Mouse (Mus musculus) G1E (cell line): ENCODE measurements around the gene Synrg. TPM values are rescaled to one million over a fixed set of nuclear protein-coding genes. Genes with fewer than 3 reads are reported as not detected.

Experiments
- ATAC-seq: 2 replicates; pipeline ENCODE4 v1.8.0; 2016; ENCODE audit warnings: mild to moderate bottlenecking; ENCODE audit not compliant: insufficient number of reproducible peaks, poor library complexity, low FRiP score, severe bottlenecking; ENCODE audit errors: extremely low read depth
- DNase-seq: peaks from one replicate; pipeline ENCODE4 v3.0.0; 2012; ENCODE audit warnings: low spot score
- H3K27me3 ChIP-seq: 2 replicates; pipeline ENCODE4 v1.6.1; 2012; ENCODE audit warnings: mild to moderate bottlenecking, low read length, inconsistent platforms; ENCODE audit not compliant: insufficient read depth
- H3K36me3 ChIP-seq: replicated peaks from 2 replicates; pipeline ENCODE3; 2012; ENCODE audit warnings: mild to moderate bottlenecking, inconsistent platforms
- H3K4me1 ChIP-seq: 2 replicates; pipeline ENCODE4 v1.6.1; 2012; ENCODE audit warnings: low read depth, low read length, inconsistent platforms, mixed read lengths; ENCODE audit not compliant: insufficient read depth
- H3K4me3 ChIP-seq: 2 replicates; pipeline ENCODE4 v1.5.1; 2012; ENCODE audit warnings: low read depth, mild to moderate bottlenecking, inconsistent platforms, low read length, moderate library complexity, mixed read lengths
- H3K9me3 ChIP-seq: replicated peaks from 2 replicates; pipeline ENCODE4 v1.6.1; 2012; ENCODE audit warnings: inconsistent platforms
- CTCF ChIP-seq: IDR thresholded peaks from 2 replicates; pipeline ENCODE4 v1.5.1; 2012; ENCODE audit warnings: low read depth, low read length, inconsistent platforms, mixed read lengths
- GATA1 ChIP-seq: IDR thresholded peaks from 2 replicates; pipeline ENCODE4 v1.6.1; 2012; ENCODE audit warnings: borderline replicate concordance, low read length, inconsistent platforms, mixed read lengths
- GATA2 ChIP-seq: IDR thresholded peaks from 2 replicates; pipeline ENCODE4 v1.6.1; 2012; ENCODE audit warnings: low read depth, low read length, inconsistent platforms, borderline replicate concordance
- POLR2AphosphoS5 ChIP-seq: IDR thresholded peaks from 2 replicates; pipeline ENCODE4 v1.6.1; 2012; ENCODE audit warnings: low read depth, low read length, inconsistent platforms; ENCODE audit not compliant: insufficient replicate concordance
- TAL1 ChIP-seq: conservative IDR thresholded peaks from 2 replicates; pipeline ENCODE4 v1.6.1; 2012; ENCODE audit warnings: low read depth, low read length, inconsistent platforms, mixed read lengths
- polyA plus RNA-seq: library from polyadenylated mRNA; stranded (reverse); fragments of >175 nt; gene quantifications from 2 replicates; pipeline ENCODE4 v1.2.3, GENCODE M21; 2012
- total RNA-seq, 2 experiments: library from RNA; stranded (forward) in 1 of 2; stranded (reverse) in 1 of 2; fragments of 200-1000 nt in 1 of 2; fragments of >200 nt in 1 of 2; fragmentation: Nextera tagmentation in 1 of 2; gene quantifications; 2 replicates each; pipeline ENCODE4 v1.2.3; 2014 to 2017

Synrg gene
- total and polyA plus RNA-seq, 3 experiments = 10.7 to 41.7 (median 17.4) TPM

DNA sequence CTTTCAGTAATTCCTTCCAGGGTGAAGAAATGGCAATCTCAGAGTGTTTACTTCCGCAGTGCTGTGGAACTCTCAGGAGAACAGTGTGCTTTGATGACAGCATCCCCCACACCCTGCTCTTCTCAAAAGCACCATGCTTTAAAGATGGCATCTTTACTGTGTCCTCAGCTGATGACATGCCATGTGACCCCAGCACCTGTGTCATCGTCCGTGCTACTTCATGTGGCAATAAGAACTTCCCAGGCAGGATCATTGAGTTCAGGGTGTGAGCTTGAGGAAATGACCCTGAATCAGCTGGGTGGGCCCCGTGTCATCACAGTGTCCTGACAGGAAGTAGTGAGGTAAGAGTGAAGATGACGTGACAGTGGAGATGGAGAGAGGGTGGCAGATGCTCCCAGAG is 68.3 kb downstream of the Synrg start:
- TF ChIP-seq POLR2AphosphoS5 (no peak), GATA2 (no peak)
- ATAC-seq (no peak), DNase-seq (no peak)
- Histone ChIP-seq H3K27me3 (no peaks in the 10 kb centered on the region), H3K4me3 (no peak overlapping the region), H3K4me1 (no peaks in the 10 kb centered on the region), H3K36me3 (peaks cover 81% of the 10 kb centered on the region), H3K9me3 (no peaks in the 10 kb centered on the region)

- DNase-seq (no peak), ATAC-seq (no peak)
- no peaks in the 10 kb centered on the region for H3K27me3 ChIP-seq
- no peak overlapping the region for H3K4me3 ChIP-seq
- H3K36me3 ChIP-seq = peaks cover 77% of the 10 kb centered on the region
- H3K4me1 ChIP-seq = no peaks in the 10 kb centered on the region
- TF ChIP-seq GATA2 (no peak), GATA1 (no peak), CTCF (no peak), POLR2AphosphoS5 (no peak), TAL1 (no peak)
- no peaks in the 10 kb centered on the region for H3K9me3 ChIP-seq
Observed at GRCm38 (mm10) chr11:84033671-84034070, 69.4 kb downstream of the Synrg start.

DNA sequence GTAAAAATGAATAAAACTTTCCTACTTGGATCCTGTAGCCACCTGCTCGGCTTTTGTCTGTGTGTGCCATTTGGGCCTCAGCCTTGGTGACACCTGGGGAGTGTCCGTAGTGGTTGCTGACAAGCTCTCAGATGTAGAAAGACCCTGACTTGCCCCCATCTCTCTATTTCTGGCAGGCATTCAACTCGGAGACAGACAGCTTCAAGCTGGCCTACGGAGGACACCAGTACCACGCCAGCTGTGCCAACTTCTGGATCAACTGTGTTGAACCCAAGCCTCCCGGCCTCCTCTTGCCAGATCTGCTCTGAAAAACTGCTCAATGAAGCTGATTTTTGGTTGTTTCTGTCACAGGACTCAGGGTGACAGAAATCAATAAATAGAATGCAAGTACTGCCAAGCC is 76.4 kb downstream of the Synrg start:
- no peak for TF ChIP-seq GATA1
- no peak for TF ChIP-seq POLR2AphosphoS5
- no peak for TF ChIP-seq TAL1
- TF ChIP-seq CTCF = no peak
- TF ChIP-seq GATA2 = no peak
- peaks cover 72% of the 10 kb centered on the region for H3K36me3 ChIP-seq

GRCm38 (mm10) chr11:84042808-84043762 is 78.9 kb downstream of the Synrg start:
- Histone ChIP-seq H3K4me1 (peaks cover 5% of the 10 kb centered on the region; the same call in 1 of the 2 replicates), H3K27me3 (peaks cover 11% of the 10 kb centered on the region), H3K9me3 (no peaks in the 10 kb centered on the region), H3K36me3 (peaks cover 58% of the 10 kb centered on the region), H3K4me3 (no peak overlapping the region)
- no peak for DNase-seq
- no peak for ATAC-seq
- TF ChIP-seq TAL1 (no peak), POLR2AphosphoS5 (no peak), GATA2 (no peak)

More for the DNA sequence above, 76.4 kb downstream of the Synrg start:
- Histone ChIP-seq H3K27me3 (no peaks in the 10 kb centered on the region), H3K4me3 (no peak overlapping the region), H3K9me3 (no peaks in the 10 kb centered on the region), H3K4me1 (no peaks in the 10 kb centered on the region)
- DNase-seq = no peak
- no peak for ATAC-seq

- TF ChIP-seq POLR2AphosphoS5 (no peak), TAL1 (no peak), GATA2 (no peak), CTCF (no peak), GATA1 (no peak)
- H3K4me1 ChIP-seq = peaks cover 5% of the 10 kb centered on the region; the same call in 1 of the 2 replicates
- peaks cover 21% of the 10 kb centered on the region for H3K27me3 ChIP-seq
- ATAC-seq = no peak
- H3K9me3 ChIP-seq = no peaks in the 10 kb centered on the region
- no peak for DNase-seq
- H3K4me3 ChIP-seq = no peak overlapping the region
- peaks cover 39% of the 10 kb centered on the region for H3K36me3 ChIP-seq
Observed at GRCm38 (mm10) chr11:84044988-84045387, 80.8 kb downstream of the Synrg start.

GRCm38 (mm10) chr11:84047270-84047669 is 83.0 kb downstream of the Synrg start:
- Histone ChIP-seq H3K9me3 (no peaks in the 10 kb centered on the region), H3K4me3 (no peak overlapping the region), H3K27me3 (peaks cover 30% of the 10 kb centered on the region), H3K4me1 (peaks cover 5% of the 10 kb centered on the region; the same call in 1 of the 2 replicates), H3K36me3 (peaks cover 18% of the 10 kb centered on the region)
- DNase-seq (no peak), ATAC-seq (no peak)
- TF ChIP-seq POLR2AphosphoS5 (no peak), GATA2 (no peak), CTCF (no peak)
